Mouse (Mus musculus) MEL (cell line): ENCODE results near the gene Ugt1a6b.
"Not testable (repeated sequence)": the region's sequence is repeated elsewhere in the genome, so short reads cannot be mapped to it uniquely, and the experiment has no call there.

Experiments used
- CHD2 ChIP-seq: IDR thresholded peaks from 2 replicates; pipeline ENCODE4 v1.6.1; 2011; ENCODE audit warnings: low read length, improper control_type of control experiment
- CTCF ChIP-seq, 3 experiments: IDR thresholded peaks in 2 of 3; conservative IDR thresholded peaks in 1 of 3; 2 replicates each; pipeline ENCODE4 v1.5.1; 2011 to 2012; ENCODE audit warnings: low read length in 3 of 3, low read depth in 2 of 3, mild to moderate bottlenecking in 2 of 3, improper control_type of control experiment in 1 of 3, inconsistent platforms in 1 of 3, mixed read lengths in 1 of 3, moderate library complexity in 1 of 3; ENCODE audit not compliant: control insufficient read depth in 1 of 3, insufficient read depth in 1 of 3, poor library complexity in 1 of 3, severe bottlenecking in 1 of 3
- E2F4 ChIP-seq: IDR thresholded peaks from 2 replicates; pipeline ENCODE4 v1.6.1; 2011; ENCODE audit warnings: low read depth, low read length, improper control_type of control experiment, borderline replicate concordance
- ELF1 ChIP-seq: IDR thresholded peaks from 2 replicates; pipeline ENCODE4 v1.6.1; 2014; ENCODE audit warnings: low read depth, mild to moderate bottlenecking, inconsistent platforms, low read length, improper control_type of control experiment, moderate library complexity
- EP300 ChIP-seq, 2 experiments: IDR thresholded peaks; 2 replicates each; pipeline ENCODE4 v1.6.1; 2011; ENCODE audit warnings: improper control_type of control experiment in 2 of 2, low read length in 2 of 2, low read depth in 1 of 2, mild to moderate bottlenecking in 1 of 2
- GATA1 ChIP-seq: IDR thresholded peaks from 2 replicates; pipeline ENCODE4 v1.6.1; 2011; ENCODE audit warnings: low read depth, low read length, improper control_type of control experiment
- HCFC1 ChIP-seq: IDR thresholded peaks from 2 replicates; pipeline ENCODE4 v1.6.1; 2012; ENCODE audit warnings: low read depth, mild to moderate bottlenecking, inconsistent platforms, low read length, improper control_type of control experiment, moderate library complexity
- JUND ChIP-seq: IDR thresholded peaks from 2 replicates; pipeline ENCODE4 v1.6.1; 2011; ENCODE audit warnings: low read depth, mild to moderate bottlenecking, improper control_type of control experiment, low read length
- KAT2A ChIP-seq: conservative IDR thresholded peaks from 2 replicates; pipeline ENCODE4 v1.6.1; 2012; ENCODE audit warnings: low read depth, low read length, improper control_type of control experiment, inconsistent platforms
- TCF12 ChIP-seq: IDR thresholded peaks from 2 replicates; pipeline ENCODE4 v1.6.1; 2014; ENCODE audit warnings: low read depth, mild to moderate bottlenecking, inconsistent platforms, low read length, improper control_type of control experiment, moderate library complexity
- UBTF ChIP-seq: IDR thresholded peaks from 2 replicates; pipeline ENCODE4 v1.6.1; 2012; ENCODE audit warnings: low read depth, mild to moderate bottlenecking, inconsistent platforms, low read length, improper control_type of control experiment, moderate library complexity, borderline replicate concordance; ENCODE audit not compliant: insufficient read depth
- ZNF384 ChIP-seq: IDR thresholded peaks from 2 replicates; pipeline ENCODE4 v1.6.1; 2012; ENCODE audit warnings: low read depth, mild to moderate bottlenecking, inconsistent platforms, low read length, improper control_type of control experiment

DNA sequence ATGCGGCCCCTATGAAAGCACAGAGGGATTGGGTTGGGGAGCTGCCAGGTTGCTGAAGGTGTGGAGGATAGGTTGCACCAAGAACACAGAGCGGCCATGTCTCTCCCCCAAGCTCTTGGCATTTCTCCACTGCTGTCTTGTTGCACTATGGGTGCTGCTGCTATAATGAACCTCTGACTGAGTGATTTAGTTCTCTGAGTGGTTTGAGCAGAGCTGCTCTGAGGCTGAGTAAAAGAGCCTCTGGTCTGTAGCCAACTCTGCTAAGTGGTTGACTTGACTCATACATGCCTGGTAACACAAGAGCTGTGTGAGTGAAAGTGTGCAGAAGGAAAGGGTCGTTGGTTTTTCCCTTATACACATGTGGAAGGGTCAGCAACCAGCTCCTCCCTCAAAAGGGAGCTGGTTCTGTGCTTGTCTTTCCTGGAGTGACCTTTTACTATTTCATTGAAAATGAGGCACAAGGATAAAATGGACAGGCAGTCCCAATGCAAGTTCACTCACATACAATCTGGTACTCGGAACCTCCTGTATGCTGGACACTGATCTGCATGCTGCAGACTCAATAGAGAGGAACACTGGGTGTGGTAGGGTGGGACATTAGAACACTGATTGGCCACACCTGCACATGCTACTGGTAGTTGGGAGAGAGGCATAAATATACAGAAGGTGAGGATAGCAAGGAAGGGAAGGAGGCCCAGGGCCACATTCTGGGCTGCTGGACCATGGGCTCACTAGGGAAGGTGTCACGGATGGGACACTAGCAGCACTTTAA lies 831 bp downstream of the Ugt1a6b start:
- not testable (repeated sequence) for TF ChIP-seq CHD2; JUND; KAT2A; CTCF (IDR thresholded peaks at IDR 0.05 in 2 of 3, conservative IDR thresholded peaks at IDR 0.05 in 1 of 3; ENCODE audit: control insufficient read depth in 1 of 3, insufficient read depth in 1 of 3, low read depth in 2 of 3, low read length in 3 of 3, poor library complexity in 1 of 3, severe bottlenecking in 1 of 3); UBTF; GATA1; HCFC1; EP300 (IDR thresholded peaks at IDR 0.05; ENCODE audit: low read depth in 1 of 2, low read length in 2 of 2); ELF1; ZNF384; TCF12; E2F4
